ENCODE assay signal across 10 mouse cellular contexts in genomic region chr11:24141479-24142251, GRCm38 (mm10).
DNase-seq lines count a peak whose midpoint lies in the region; ATAC-seq and TF ChIP-seq lines count a peak whose summit lies in the region.
"Had no signal": no experiment of that assay in that cellular context is flagged by ENCODE, and none has a peak within 500 bp of the region (broad histone marks: within the 10 kb centered on the region; RNA-seq: fewer than 3 reads in every experiment).

No protein-coding gene starts in this region.

- intact Hi-C loops in gastrocnemius, adult 2 months (cut with DNase I) = no loop called here

- ATAC-seq in midbrain, embryonic 11.5 days (ENCODE audit: low FRiP score) = peak; percentile 26; the same call in 1 of the 2 replicates
- ATAC-seq in midbrain, embryonic 14.5 days (ENCODE audit: low FRiP score, low TSS enrichment) = no peak
- ATAC-seq in forebrain, embryonic 16.5 days = no peak
- ATAC-seq in megakaryocyte, adult 5-6 weeks (ENCODE audit: poor library complexity, severe bottlenecking) = peak; percentile 75

- H3K4me1 ChIP-seq in midbrain, embryonic 11.5 days (ENCODE audit: control insufficient read depth, insufficient read depth, low read length) = peaks cover 5% of the 10 kb centered on the region; the same call in 1 of the 2 replicates
- no peaks in the 10 kb centered on the region for H3K4me1 ChIP-seq in midbrain, embryonic 14.5 days (ENCODE audit: control insufficient read depth, insufficient read depth, low read length)
- peaks cover 32% of the 10 kb centered on the region for H3K4me1 ChIP-seq in forebrain, embryonic 16.5 days (replicated peaks; ENCODE audit: control insufficient read depth, insufficient read depth, low read length)

- peaks cover 7% of the 10 kb centered on the region; the same call in 1 of the 2 replicates for H3K9me3 ChIP-seq in midbrain, embryonic 11.5 days (ENCODE audit: control insufficient read depth, low read length)
- H3K9me3 ChIP-seq in midbrain, embryonic 14.5 days (ENCODE audit: control insufficient read depth, low read length) = no peaks in the 10 kb centered on the region
- H3K9me3 ChIP-seq in forebrain, embryonic 16.5 days (ENCODE audit: control insufficient read depth, low read length) = no peaks in the 10 kb centered on the region

- no peak overlapping the region for H3K4me3 ChIP-seq in midbrain, embryonic 11.5 days (ENCODE audit: low read depth, low read length)
- H3K4me3 ChIP-seq in midbrain, embryonic 14.5 days (replicated peaks; ENCODE audit: low read depth, low read length) = no peak overlapping the region
- no peak overlapping the region for H3K4me3 ChIP-seq in forebrain, embryonic 16.5 days (replicated peaks; ENCODE audit: low read length)
- no peak overlapping the region for H3K4me3 ChIP-seq in gastrocnemius, adult 2 months

- TF ChIP-seq CTCF in gastrocnemius, adult 2 months (IDR thresholded peaks at IDR 0.05) = no peak

- no peak overlapping the region for H3K27ac ChIP-seq in midbrain, embryonic 11.5 days (ENCODE audit: low read depth, low read length)
- no peak overlapping the region for H3K27ac ChIP-seq in midbrain, embryonic 14.5 days (replicated peaks; ENCODE audit: low read depth, low read length)
- H3K27ac ChIP-seq in forebrain, embryonic 16.5 days (ENCODE audit: low read length) = peak overlapping the region; percentile 20; the same call in 1 of the 2 replicates
- H3K27ac ChIP-seq in gastrocnemius, adult 2 months = no peak overlapping the region

- no peak overlapping the region for H3K4me2 ChIP-seq in midbrain, embryonic 11.5 days
- H3K4me2 ChIP-seq in midbrain, embryonic 14.5 days (ENCODE audit: low read length) = no peak overlapping the region
- H3K4me2 ChIP-seq in forebrain, embryonic 16.5 days (ENCODE audit: low read length) = no peak overlapping the region

- 71% methylated on average over 10 of the region's 10 CpGs for WGBS in midbrain, embryonic 11.5 days
- WGBS in midbrain, embryonic 14.5 days = 64% methylated on average over 10 of the region's 10 CpGs
- 62% methylated on average over 10 of the region's 10 CpGs for WGBS in forebrain, embryonic 16.5 days

- H3K27me3 ChIP-seq in midbrain, embryonic 11.5 days (ENCODE audit: control insufficient read depth, insufficient read depth, low read length) = no peaks in the 10 kb centered on the region
- H3K27me3 ChIP-seq in midbrain, embryonic 14.5 days (ENCODE audit: control insufficient read depth, insufficient read depth, low read length) = no peaks in the 10 kb centered on the region
- no peaks in the 10 kb centered on the region for H3K27me3 ChIP-seq in forebrain, embryonic 16.5 days (replicated peaks; ENCODE audit: control insufficient read depth, insufficient read depth, low read length)

- peak; percentile 86 for DNase-seq in midbrain, embryonic 11.5 days (ENCODE audit: low spot score, missing footprints)
- no peak for DNase-seq in midbrain, embryonic 14.5 days
- peak; percentile 52 for DNase-seq in embryo, embryonic 11 days
- no peak for DNase-seq in gastrocnemius, adult 2 months
- DNase-seq in kidney, postnatal 14 days = no peak
- no peak for DNase-seq in adrenal gland, adult 8-10 months
- DNase-seq: kidney, postnatal 36 days; lung, adult 2 months had no signal

- no peak overlapping the region for H3K9ac ChIP-seq in midbrain, embryonic 11.5 days (ENCODE audit: low read length)
- no peak overlapping the region for H3K9ac ChIP-seq in midbrain, embryonic 14.5 days (replicated peaks; ENCODE audit: low read length)
- no peak overlapping the region for H3K9ac ChIP-seq in forebrain, embryonic 16.5 days (replicated peaks; ENCODE audit: low read depth, low read length)

- 0 out of 2 replicates have a peak, but pooled peaks cover 8% of the 10 kb centered on the region for H3K36me3 ChIP-seq in midbrain, embryonic 11.5 days (ENCODE audit: control insufficient read depth, insufficient read depth, low read length)
- no peaks in the 10 kb centered on the region for H3K36me3 ChIP-seq in midbrain, embryonic 14.5 days (ENCODE audit: control insufficient read depth, insufficient read depth, low read length)
- peaks cover 2% of the 10 kb centered on the region; the same call in 1 of the 2 replicates for H3K36me3 ChIP-seq in forebrain, embryonic 16.5 days (ENCODE audit: control insufficient read depth, insufficient read depth)

Comparison
In these comparisons a context has a peak if more than half of its experiments do, and no peak if none do; other contexts are left out.
1. ATAC-seq: peak in midbrain, embryonic 11.5 days (single experiment) and megakaryocyte, adult 5-6 weeks (single experiment); none in midbrain, embryonic 14.5 days (single experiment) and forebrain, embryonic 16.5 days (single experiment).
2. DNase-seq: peak in midbrain, embryonic 11.5 days (single experiment) and embryo, embryonic 11 days (single experiment); none in midbrain, embryonic 14.5 days (single experiment), gastrocnemius, adult 2 months (single experiment), kidney, postnatal 14 days (single experiment) and adrenal gland, adult 8-10 months (single experiment).